Mouse (Mus musculus) intestine, postnatal 0 days (tissue): ENCODE measurements around the gene Clcn6. TPM values are rescaled to one million over a fixed set of nuclear protein-coding genes. Genes with fewer than 3 reads are reported as not detected.

ENCODE experiments used
- ATAC-seq: fragments of 200-750 bp; cut with Nextera tagmentation; 2 replicates; pipeline ENCODE4 v1.8.0; 2017; ENCODE audit warnings: mild to moderate bottlenecking, moderate TSS enrichment, moderate library complexity
- H3K27ac ChIP-seq: fragments of 300-500 bp; sonication (generic); 2 replicates; pipeline ENCODE4 v1.5.1; 2014; ENCODE audit warnings: mild to moderate bottlenecking, low read depth, low read length, moderate library complexity
- H3K27me3 ChIP-seq: fragments of 300-500 bp; sonication (generic); replicated peaks from 2 replicates; pipeline ENCODE4 v1.6.1; 2014; ENCODE audit warnings: low read length, mixed read lengths; ENCODE audit not compliant: control insufficient read depth, insufficient read depth
- H3K36me3 ChIP-seq: fragments of 300-500 bp; sonication (generic); 2 replicates; pipeline ENCODE4 v1.6.1; 2014; ENCODE audit warnings: mild to moderate bottlenecking, moderate library complexity; ENCODE audit not compliant: control insufficient read depth, insufficient read depth
- H3K4me1 ChIP-seq: fragments of 300-500 bp; sonication (generic); replicated peaks from 2 replicates; pipeline ENCODE4 v1.6.1; 2014; ENCODE audit warnings: antibody characterized with exemption, low read length, mixed read lengths; ENCODE audit not compliant: control insufficient read depth, insufficient read depth
- H3K4me2 ChIP-seq: fragments of 300-500 bp; sonication (generic); replicated peaks from 2 replicates; pipeline ENCODE4 v1.6.1; 2014; ENCODE audit warnings: low read depth, mild to moderate bottlenecking, moderate library complexity
- H3K4me3 ChIP-seq: fragments of 300-500 bp; sonication (generic); 2 replicates; pipeline ENCODE4 v1.5.1; 2014; ENCODE audit warnings: low read depth, low read length
- H3K9ac ChIP-seq: fragments of 300-500 bp; sonication (generic); 2 replicates; pipeline ENCODE4 v1.6.1; 2014; ENCODE audit warnings: mild to moderate bottlenecking, low read depth, low read length
- H3K9me3 ChIP-seq: fragments of 300-500 bp; sonication (generic); 2 replicates; pipeline ENCODE4 v1.6.1; 2016; ENCODE audit warnings: mixed run types; ENCODE audit not compliant: control insufficient read depth
- CTCF ChIP-seq: sonication (generic); IDR thresholded peaks from 2 replicates; pipeline ENCODE4 v1.5.1; 2016; ENCODE audit warnings: low read depth, mild to moderate bottlenecking, control low read depth, antibody characterized with exemption, moderate library complexity
- WGBS: fragments of 180-500 bp; shearing (Covaris S2); extraction: QIAGEN DNeasy Blood & Tissue Kit; methylation state at CpG from one replicate; pipeline ENCODE4 v1.1.7; 2014; 5-methylcytosine and 5-hydroxymethylcytosine counted together
- polyA plus RNA-seq: library from polyadenylated mRNA; unstranded; fragments of >200 nt; fragmentation: Nextera tagmentation; extraction: Ambion mirVana; gene quantifications from 2 replicates; pipeline ENCODE4 v1.2.1, GENCODE M21; 2015

Gene Clcn6
- 2.5 and 3.1 TPM in 2 replicates for polyA plus RNA-seq

DNA sequence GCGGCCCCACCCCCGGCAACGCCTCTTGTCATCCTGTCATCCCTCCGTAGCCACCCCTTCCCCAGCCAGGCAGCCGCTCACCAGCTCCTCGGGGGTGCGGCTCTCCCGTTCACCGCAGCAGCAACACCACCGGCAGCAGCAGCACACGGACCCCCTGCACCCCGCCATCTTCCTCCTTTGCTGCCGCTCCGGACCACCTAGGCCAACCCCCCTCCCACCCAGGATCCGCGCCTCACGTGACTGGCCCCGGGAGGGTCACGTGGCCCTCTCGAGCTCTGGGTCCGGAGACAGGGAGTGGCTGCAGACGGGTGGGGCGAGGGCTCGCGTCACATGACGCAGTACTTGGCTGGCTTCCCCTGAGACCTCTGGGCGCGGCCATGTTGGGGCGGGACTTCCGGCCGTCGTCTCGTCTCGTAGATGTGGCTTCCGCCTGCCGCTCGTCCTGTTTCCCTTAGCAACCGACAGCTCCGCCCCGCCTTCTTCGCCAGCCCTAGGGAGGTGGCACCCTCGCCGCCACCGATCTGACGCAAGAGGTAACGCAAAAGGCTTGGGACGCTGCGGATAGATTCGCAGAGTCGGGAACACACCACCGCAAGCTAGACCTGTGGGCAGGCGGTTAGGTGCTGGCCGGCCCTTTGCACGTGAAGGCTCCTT lies at the start of gene Clcn6, which contains the start of gene Mthfr:
Gene Clcn6, minus strand, starts transcription at position 222 of the 654 bp plus-strand sequence.
Gene Mthfr, plus strand, starts transcription at position 478 of the 654 bp plus-strand sequence.
- Histone ChIP-seq H3K27ac (peak within 1 kb of the TSS; percentile 82), H3K4me2 (peak within 1 kb of the TSS; percentile 92), H3K4me3 (peak within 1 kb of the TSS; percentile 80), H3K36me3 (no peaks in the 10 kb centered on the region), H3K27me3 (no peaks in the 10 kb centered on the region), H3K4me1 (peaks cover 15% of the 10 kb centered on the region; the same call in 1 of the 2 replicates), H3K9me3 (no peaks in the 10 kb centered on the region), H3K9ac (peak within 1 kb of the TSS; percentile 70)
- ATAC-seq, result peak; percentile 96
- WGBS, result under 1% methylated on average over 54 of the region's 54 CpGs
- no peak; the same call in 1 of the 2 replicates for TF ChIP-seq CTCF

DNA sequence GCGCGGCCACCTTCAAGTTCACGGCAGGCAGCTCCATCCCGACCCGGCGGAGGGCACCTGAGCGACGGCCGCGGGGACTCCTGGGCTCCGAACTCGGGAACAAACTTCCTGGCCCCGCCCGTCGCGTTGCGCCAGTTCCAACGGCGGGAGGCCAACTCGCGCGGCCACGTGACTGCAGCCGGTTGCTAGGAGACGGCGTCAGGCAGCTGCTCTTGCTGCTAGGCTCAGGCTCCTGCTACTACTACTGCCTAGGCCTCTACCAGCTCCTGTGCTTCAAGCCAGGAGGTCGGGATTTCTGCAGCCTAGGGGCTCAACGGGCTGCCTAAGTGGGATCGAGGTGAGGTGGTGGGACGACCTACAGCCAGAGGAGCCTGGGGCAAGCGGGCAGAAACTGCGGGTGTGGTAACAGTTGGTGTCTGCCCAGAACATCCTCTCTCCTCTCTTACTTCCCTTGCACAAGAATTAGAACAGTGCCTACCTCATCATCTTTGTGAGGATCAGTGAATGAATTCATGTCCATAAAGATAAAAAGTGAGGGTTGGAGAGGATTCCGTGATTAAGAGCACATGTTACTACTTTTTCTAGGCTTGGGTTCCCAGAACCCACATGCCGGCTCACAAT lies 49.4 kb upstream of the Clcn6 start, which contains the start of gene Agtrap:
Gene Agtrap, minus strand, starts transcription at position 125 of the 621 bp plus-strand sequence.
- Histone ChIP-seq H3K4me1 (0 out of 2 replicates have a peak, but pooled peaks cover 4% of the 10 kb centered on the region), H3K27me3 (no peaks in the 10 kb centered on the region), H3K36me3 (no peaks in the 10 kb centered on the region), H3K4me2 (peak within 1 kb of the TSS; percentile 87), H3K27ac (peak within 1 kb of the TSS; percentile 54; the same call in 1 of the 2 replicates), H3K4me3 (peak within 1 kb of the TSS; percentile 80), H3K9me3 (no peaks in the 10 kb centered on the region), H3K9ac (peak within 1 kb of the TSS; percentile 74)
- no peak for TF ChIP-seq CTCF
- ATAC-seq, result peak; percentile 88
- 7% methylated on average over 34 of the region's 34 CpGs for WGBS

GRCm38 (mm10) chr4:148087091-148087906 lies 48.7 kb upstream of the Clcn6 start:
- Histone ChIP-seq H3K27me3 (no peaks in the 10 kb centered on the region), H3K9me3 (no peaks in the 10 kb centered on the region), H3K4me3 (peak overlapping the region; percentile 80), H3K27ac (peak overlapping the region; percentile 54; the same call in 1 of the 2 replicates), H3K9ac (peak overlapping the region; percentile 74), H3K4me2 (peak overlapping the region; percentile 87), H3K36me3 (no peaks in the 10 kb centered on the region; the same call in 1 of the 2 replicates), H3K4me1 (0 out of 2 replicates have a peak, but pooled peaks cover 4% of the 10 kb centered on the region)
- TF ChIP-seq CTCF, result no peak
- 4% methylated on average over 29 of the region's 30 CpGs for WGBS
- peak; percentile 41 for ATAC-seq

- Histone ChIP-seq H3K27me3 (no peaks in the 10 kb centered on the region), H3K27ac (no peak overlapping the region), H3K9me3 (no peaks in the 10 kb centered on the region), H3K4me3 (no peak overlapping the region), H3K9ac (no peak overlapping the region), H3K4me1 (0 out of 2 replicates have a peak, but pooled peaks cover 4% of the 10 kb centered on the region), H3K4me2 (no peak overlapping the region), H3K36me3 (peaks cover 9% of the 10 kb centered on the region)
- TF ChIP-seq CTCF, result no peak
- ATAC-seq, result no peak
- WGBS, result 74% methylated on average over 3 of the region's 3 CpGs
Measured at GRCm38 (mm10) chr4:148085907-148086305, 47.3 kb upstream of the Clcn6 start.

DNA sequence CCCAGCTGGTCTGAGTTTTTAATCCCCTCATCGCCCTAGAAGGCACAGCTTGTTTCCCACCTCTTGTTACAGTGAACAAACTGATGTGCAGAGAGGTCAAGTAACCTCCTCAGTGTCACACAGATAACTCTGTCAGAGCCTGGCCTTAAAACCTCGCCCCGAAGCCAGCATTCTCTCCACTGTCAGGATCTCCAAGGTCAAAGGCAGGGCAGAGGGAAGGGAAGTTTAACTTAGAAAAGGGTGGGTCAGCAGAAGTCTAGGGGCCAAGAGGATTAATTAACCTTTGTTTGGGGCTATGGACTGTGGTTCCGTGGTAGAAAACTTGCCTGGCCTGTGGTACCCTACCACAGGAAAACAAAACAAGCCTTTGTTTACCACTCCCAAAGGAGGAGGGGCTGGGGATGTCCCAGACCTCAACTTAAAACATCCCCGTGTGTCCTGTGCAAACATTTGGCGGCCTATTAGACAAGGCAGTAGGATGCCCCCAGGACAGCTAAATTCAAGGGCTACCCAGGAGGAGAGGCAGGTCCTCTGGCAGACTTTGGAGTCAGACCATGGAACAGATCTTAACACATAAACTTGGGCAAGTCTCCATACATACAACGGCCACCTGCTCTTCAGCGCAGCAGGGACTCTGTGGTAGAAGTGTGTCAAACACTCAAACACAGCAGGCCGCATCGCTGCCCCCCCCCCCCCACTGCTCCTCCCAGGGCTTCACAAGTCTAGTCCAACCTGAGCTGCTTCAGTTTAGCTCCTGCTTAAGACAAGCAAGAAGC lies 46.7 kb upstream of the Clcn6 start:
- Histone ChIP-seq H3K9ac (no peak overlapping the region), H3K4me1 (0 out of 2 replicates have a peak, but pooled peaks cover 4% of the 10 kb centered on the region)
- WGBS, result 47% methylated on average over 10 of the region's 10 CpGs

More for the DNA sequence above, 46.7 kb upstream of the Clcn6 start:
- Histone ChIP-seq H3K4me3 (no peak overlapping the region), H3K4me2 (no peak overlapping the region), H3K36me3 (peaks cover 15% of the 10 kb centered on the region), H3K27me3 (no peaks in the 10 kb centered on the region), H3K9me3 (no peaks in the 10 kb centered on the region), H3K27ac (no peak overlapping the region)
- no peak for ATAC-seq
- no peak for TF ChIP-seq CTCF
